Mouse (Mus musculus) G1E-ER4 (cell line): ENCODE measurements around the gene Snhg11. TPM values are rescaled to one million over a fixed set of nuclear protein-coding genes. Genes with fewer than 3 reads are reported as not detected.

ENCODE experiments used
- GATA1 ChIP-seq: IDR thresholded peaks from one replicate; pipeline ENCODE4 v1.8.0; 2012; ENCODE audit warnings: low read length, inconsistent platforms
- polyA plus RNA-seq: library from polyadenylated mRNA; stranded (reverse); fragments of >175 nt; gene quantifications from 2 replicates; pipeline ENCODE4 v1.2.3, GENCODE M21; 2012

Gene Snhg11
- polyA plus RNA-seq, 1 experiment = not detected

- no peak for TF ChIP-seq GATA1
These were observed 11.3 kb upstream of the Snhg11 start for GRCm38 (mm10) chr2:158364175-158364574.

GRCm38 (mm10) chr2:158365099-158365850 lies 10.2 kb upstream of the Snhg11 start:
- no peak for TF ChIP-seq GATA1

GRCm38 (mm10) chr2:158367654-158368053 lies 7.8 kb upstream of the Snhg11 start:
- no peak for TF ChIP-seq GATA1

- TF ChIP-seq GATA1 = no peak
These were observed 7.1 kb upstream of the Snhg11 start for GRCm38 (mm10) chr2:158368313-158368712.

GRCm38 (mm10) chr2:158369474-158370172 lies 5.8 kb upstream of the Snhg11 start:
- no peak for TF ChIP-seq GATA1

GRCm38 (mm10) chr2:158370173-158370550 lies 5.3 kb upstream of the Snhg11 start:
- no peak for TF ChIP-seq GATA1

GRCm38 (mm10) chr2:158373061-158373460 lies 2.4 kb upstream of the Snhg11 start:
- TF ChIP-seq GATA1 = no peak

- no peak for TF ChIP-seq GATA1
These were observed 1.9 kb upstream of the Snhg11 start for GRCm38 (mm10) chr2:158373516-158373915.

GRCm38 (mm10) chr2:158376123-158376687 lies 767 bp downstream of the Snhg11 start:
- TF ChIP-seq GATA1 = no peak

GRCm38 (mm10) chr2:158376798-158377197 lies 1.4 kb downstream of the Snhg11 start:
- TF ChIP-seq GATA1 = no peak

GRCm38 (mm10) chr2:158377811-158378210 lies 2.4 kb downstream of the Snhg11 start:
- no peak for TF ChIP-seq GATA1

- TF ChIP-seq GATA1 = no peak
These were observed 4.1 kb downstream of the Snhg11 start for GRCm38 (mm10) chr2:158379354-158380078.

- no peak for TF ChIP-seq GATA1
These were observed 10.6 kb downstream of the Snhg11 start for GRCm38 (mm10) chr2:158386072-158386471.

- no peak for TF ChIP-seq GATA1
These were observed 14.0 kb downstream of the Snhg11 start for GRCm38 (mm10) chr2:158389421-158389820.

- TF ChIP-seq GATA1 = no peak
These were observed 20.9 kb downstream of the Snhg11 start for GRCm38 (mm10) chr2:158396369-158396768.

GRCm38 (mm10) chr2:158402915-158403314 lies 27.5 kb downstream of the Snhg11 start:
- TF ChIP-seq GATA1 = no peak
